Mouse (Mus musculus): ENCODE results near the gene Tcf19.

GRCm38 (mm10) chr17:35514756-35515155, 1.9 kb downstream of the Tcf19 start:
- TF ChIP-seq TAL1 (IDR thresholded peaks at IDR 0.05; ENCODE audit: low read length): no peak
- no peak for TF ChIP-seq GATA1 (IDR thresholded peaks at IDR 0.05; ENCODE audit: low read length)
